Mouse (Mus musculus): ENCODE measurements around the gene Def6.

- no peak for TF ChIP-seq EP300 (IDR thresholded peaks at IDR 0.05)
- TF ChIP-seq CTCF (IDR thresholded peaks at IDR 0.05): no peak
Measured at GRCm38 (mm10) chr17:28172690-28173089, 34.9 kb upstream of the Def6 start.
